Mouse (Mus musculus) heart, embryonic 13.5 days (tissue): ENCODE measurements around the gene Fto. TPM values are rescaled to one million over a fixed set of nuclear protein-coding genes. Genes with fewer than 3 reads are reported as not detected.

Experiments
- ATAC-seq: fragments of 200-750 bp; cut with Nextera tagmentation; 2 replicates; pipeline ENCODE4 v1.8.0; 2017; ENCODE audit warnings: moderate TSS enrichment; ENCODE audit not compliant: insufficient number of reproducible peaks, low FRiP score, low TSS enrichment; ENCODE audit errors: extremely low read depth
- H3K27ac ChIP-seq: fragments of 300-500 bp; sonication (generic); replicated peaks from 2 replicates; pipeline ENCODE4 v1.5.1; 2015; ENCODE audit warnings: moderate library complexity, mild to moderate bottlenecking, inconsistent platforms
- H3K27me3 ChIP-seq: fragments of 300-500 bp; sonication (generic); replicated peaks from 2 replicates; pipeline ENCODE4 v1.6.1; 2015; ENCODE audit warnings: mild to moderate bottlenecking, inconsistent platforms
- H3K36me3 ChIP-seq: fragments of 300-500 bp; sonication (generic); 2 replicates; pipeline ENCODE4 v1.6.1; 2015; ENCODE audit warnings: mild to moderate bottlenecking, inconsistent platforms
- H3K4me1 ChIP-seq: fragments of 300-500 bp; sonication (generic); 2 replicates; pipeline ENCODE4 v1.6.1; 2015; ENCODE audit warnings: inconsistent platforms
- H3K4me2 ChIP-seq: fragments of 300-500 bp; sonication (generic); 2 replicates; pipeline ENCODE4 v1.6.1; 2015; ENCODE audit warnings: inconsistent platforms, mild to moderate bottlenecking, moderate library complexity
- H3K4me3 ChIP-seq: fragments of 300-500 bp; sonication (generic); 2 replicates; pipeline ENCODE4 v1.5.1; 2015; ENCODE audit warnings: moderate library complexity, mild to moderate bottlenecking, inconsistent platforms
- H3K9ac ChIP-seq: fragments of 300-500 bp; sonication (generic); 2 replicates; pipeline ENCODE4 v1.6.1; 2015; ENCODE audit warnings: inconsistent platforms, mild to moderate bottlenecking, moderate library complexity
- H3K9me3 ChIP-seq: fragments of 300-500 bp; sonication (generic); 2 replicates; pipeline ENCODE4 v1.6.1; 2016; ENCODE audit warnings: inconsistent platforms
- WGBS: fragments of 180-500 bp; shearing (Covaris S2); methylation state at CpG from one replicate; pipeline ENCODE4 v1.1.7; 2015; ENCODE audit warnings: mixed read lengths; 5-methylcytosine and 5-hydroxymethylcytosine counted together
- polyA plus RNA-seq: library from polyadenylated mRNA; unstranded; fragments of >200 nt; fragmentation: Nextera tagmentation; extraction: Ambion mirVana; gene quantifications from 2 replicates; pipeline ENCODE4 v1.2.1, GENCODE M21; 2015

The Fto gene
- polyA plus RNA-seq, 1 experiment from 2014 or later: 64.3 TPM

DNA sequence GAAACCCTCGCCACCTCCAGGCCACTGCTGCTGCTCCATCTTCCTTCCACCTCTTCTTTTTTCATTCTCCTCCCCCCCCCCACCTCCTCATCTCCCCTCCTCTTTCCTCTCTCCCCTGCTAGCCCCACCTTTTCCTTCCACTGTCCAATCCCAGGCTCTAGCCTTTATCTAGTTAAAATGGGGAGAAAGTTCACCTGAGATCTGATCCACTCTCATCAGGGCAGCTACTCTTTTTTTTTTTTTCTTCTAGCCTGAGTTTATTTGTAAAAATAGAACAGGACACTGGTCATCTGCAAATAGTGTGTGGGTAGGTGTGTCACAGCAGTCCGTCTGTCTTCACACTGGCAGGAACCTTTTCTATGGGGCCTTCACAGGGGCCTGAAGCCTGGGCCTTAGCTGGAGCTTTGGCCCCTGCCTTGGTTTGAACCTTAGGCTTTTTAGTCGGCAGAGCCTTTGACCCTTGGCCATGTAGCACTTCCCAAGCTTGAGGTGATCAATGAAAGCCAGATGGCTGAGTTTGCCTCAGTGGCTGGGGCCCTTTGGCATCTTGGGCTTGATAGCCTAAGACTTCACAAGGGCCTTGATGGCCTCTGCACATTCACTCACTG, 117.1 kb downstream of the Fto start:
- ATAC-seq: no peak
- 86% methylated on average over 3 of the region's 3 CpGs for WGBS

DNA sequence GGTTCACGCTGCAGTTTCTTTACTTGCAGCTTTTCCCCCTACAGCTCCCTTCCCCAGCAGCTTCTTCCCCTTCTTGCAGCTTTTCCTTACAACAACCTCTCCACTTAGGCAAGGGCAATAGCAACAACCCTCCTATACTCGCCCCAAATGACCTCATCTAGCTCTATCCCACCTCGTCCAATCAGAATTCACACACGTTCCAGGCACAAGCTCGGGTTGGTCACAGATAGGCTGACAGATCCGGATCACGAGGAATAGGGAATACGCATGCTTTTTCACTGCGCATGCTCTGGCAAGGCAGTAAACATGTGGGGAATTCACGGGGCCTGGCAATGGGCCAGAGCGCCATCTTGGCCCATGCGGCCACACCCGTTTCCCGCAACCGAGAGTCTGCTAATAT, 122.7 kb downstream of the Fto start:
- no peak overlapping the region for H3K4me2 ChIP-seq
- no peaks in the 10 kb centered on the region for H3K27me3 ChIP-seq
- no peak overlapping the region for H3K27ac ChIP-seq
- H3K9ac ChIP-seq: no peak overlapping the region
- no peaks in the 10 kb centered on the region for H3K4me1 ChIP-seq
- peaks cover 5% of the 10 kb centered on the region; the same call in 1 of the 2 replicates for H3K9me3 ChIP-seq
- no peak for ATAC-seq
- H3K36me3 ChIP-seq: peaks cover 15% of the 10 kb centered on the region
- no peak overlapping the region for H3K4me3 ChIP-seq
- WGBS: 94% methylated on average over 15 of the region's 15 CpGs

More for the DNA sequence above, 117.1 kb downstream of the Fto start:
- Histone ChIP-seq H3K9me3 (0 out of 2 replicates have a peak, but pooled peaks cover 3% of the 10 kb centered on the region), H3K27ac (no peak overlapping the region), H3K4me1 (peaks cover 1% of the 10 kb centered on the region; the same call in 1 of the 2 replicates), H3K27me3 (no peaks in the 10 kb centered on the region), H3K36me3 (peaks cover 13% of the 10 kb centered on the region; the same call in 1 of the 2 replicates), H3K4me2 (no peak overlapping the region), H3K9ac (no peak overlapping the region), H3K4me3 (no peak overlapping the region)

- H3K9me3 ChIP-seq: no peaks in the 10 kb centered on the region
- peaks cover 14% of the 10 kb centered on the region for H3K36me3 ChIP-seq
- WGBS: 67% methylated on average over 4 of the region's 4 CpGs
- H3K4me2 ChIP-seq: no peak overlapping the region
- no peak overlapping the region for H3K9ac ChIP-seq
- no peak for ATAC-seq
- H3K27ac ChIP-seq: no peak overlapping the region
- H3K4me1 ChIP-seq: peaks cover 9% of the 10 kb centered on the region; the same call in 1 of the 2 replicates
- H3K4me3 ChIP-seq: no peak overlapping the region
- no peaks in the 10 kb centered on the region for H3K27me3 ChIP-seq
These were observed 130.6 kb downstream of the Fto start for GRCm38 (mm10) chr8:91443911-91444310.

GRCm38 (mm10) chr8:91444636-91445410, 131.5 kb downstream of the Fto start:
- peaks cover 14% of the 10 kb centered on the region for H3K36me3 ChIP-seq
- 79% methylated on average over 11 of the region's 11 CpGs for WGBS
- H3K27ac ChIP-seq: no peak overlapping the region
- no peak overlapping the region for H3K9ac ChIP-seq
- H3K4me2 ChIP-seq: no peak overlapping the region
- ATAC-seq: no peak
- H3K4me1 ChIP-seq: peaks cover 9% of the 10 kb centered on the region; the same call in 1 of the 2 replicates
- no peaks in the 10 kb centered on the region for H3K27me3 ChIP-seq
- no peak overlapping the region for H3K4me3 ChIP-seq
- H3K9me3 ChIP-seq: no peaks in the 10 kb centered on the region

GRCm38 (mm10) chr8:91445516-91445915, 132.2 kb downstream of the Fto start:
- Histone ChIP-seq H3K27ac (no peak overlapping the region), H3K4me2 (no peak overlapping the region), H3K27me3 (no peaks in the 10 kb centered on the region), H3K9me3 (no peaks in the 10 kb centered on the region), H3K4me1 (peaks cover 9% of the 10 kb centered on the region; the same call in 1 of the 2 replicates), H3K4me3 (no peak overlapping the region), H3K36me3 (peaks cover 14% of the 10 kb centered on the region), H3K9ac (no peak overlapping the region)
- WGBS: 79% methylated on average over 10 of the region's 10 CpGs
- ATAC-seq: no peak

DNA sequence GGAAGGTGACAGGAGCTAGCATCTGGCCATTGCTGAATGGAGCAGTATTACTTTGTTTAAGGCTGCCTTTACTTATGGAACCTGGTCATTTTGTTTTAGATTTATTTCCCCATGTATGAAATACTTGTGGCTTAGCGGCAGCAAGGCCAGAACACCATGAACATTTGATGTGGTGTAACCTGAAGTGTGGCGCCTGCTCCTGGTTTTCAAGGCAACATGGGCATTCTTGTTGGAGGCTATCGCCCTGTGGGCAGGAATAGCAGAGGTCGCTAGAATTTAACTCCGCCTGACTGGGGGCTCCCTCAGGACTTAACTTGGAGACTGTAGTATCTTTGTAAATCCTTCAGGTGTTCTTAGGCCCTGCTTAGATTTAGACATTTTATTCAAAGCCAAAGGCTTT, 132.7 kb downstream of the Fto start:
- 88% methylated on average over 5 of the region's 5 CpGs for WGBS
- peaks cover 14% of the 10 kb centered on the region for H3K36me3 ChIP-seq
- H3K27ac ChIP-seq: no peak overlapping the region
- no peak overlapping the region for H3K4me2 ChIP-seq
- no peaks in the 10 kb centered on the region for H3K27me3 ChIP-seq
- no peaks in the 10 kb centered on the region for H3K9me3 ChIP-seq
- no peak for ATAC-seq
- no peak overlapping the region for H3K4me3 ChIP-seq
- H3K9ac ChIP-seq: no peak overlapping the region
- peaks cover 9% of the 10 kb centered on the region; the same call in 1 of the 2 replicates for H3K4me1 ChIP-seq

- Histone ChIP-seq H3K4me3 (no peak overlapping the region), H3K27me3 (no peaks in the 10 kb centered on the region), H3K9ac (no peak overlapping the region), H3K36me3 (no peaks in the 10 kb centered on the region; the same call in 1 of the 2 replicates), H3K9me3 (no peaks in the 10 kb centered on the region), H3K27ac (no peak overlapping the region), H3K4me1 (peaks cover 11% of the 10 kb centered on the region; the same call in 1 of the 2 replicates), H3K4me2 (no peak overlapping the region)
- no peak for ATAC-seq
- 85% methylated on average over 7 of the region's 7 CpGs for WGBS
These were observed 135.5 kb downstream of the Fto start for GRCm38 (mm10) chr8:91448667-91449329.

DNA sequence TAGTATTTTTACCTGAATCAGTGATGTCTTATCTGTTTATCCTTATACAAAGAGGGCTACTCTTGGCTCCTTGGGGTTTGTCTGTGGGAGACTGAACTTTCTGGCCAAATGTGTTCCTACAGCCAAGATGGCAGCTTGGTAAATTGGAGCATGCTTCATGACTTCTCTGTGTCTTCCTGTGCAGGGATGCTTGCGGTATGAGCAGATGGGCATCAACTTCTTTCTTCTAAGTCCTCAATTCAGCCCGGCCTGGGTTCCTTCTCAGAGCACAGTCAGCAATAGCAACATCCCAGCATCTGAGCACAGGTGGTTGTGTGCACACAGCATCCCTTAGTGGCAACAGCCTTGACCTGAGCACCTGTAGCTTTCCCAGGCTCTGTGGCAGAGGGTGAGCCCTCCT, 141.6 kb downstream of the Fto start:
- peaks cover 2% of the 10 kb centered on the region; the same call in 1 of the 2 replicates for H3K4me1 ChIP-seq
- no peaks in the 10 kb centered on the region for H3K27me3 ChIP-seq
- WGBS: 90% methylated on average over 2 of the region's 2 CpGs
- no peak overlapping the region for H3K9ac ChIP-seq
- H3K9me3 ChIP-seq: no peaks in the 10 kb centered on the region
- no peak for ATAC-seq
- H3K36me3 ChIP-seq: no peaks in the 10 kb centered on the region
- H3K4me3 ChIP-seq: no peak overlapping the region
- H3K4me2 ChIP-seq: no peak overlapping the region
- no peak overlapping the region for H3K27ac ChIP-seq

- Histone ChIP-seq H3K9ac (no peak overlapping the region), H3K27me3 (no peaks in the 10 kb centered on the region), H3K36me3 (no peaks in the 10 kb centered on the region), H3K4me1 (peaks cover 2% of the 10 kb centered on the region; the same call in 1 of the 2 replicates), H3K4me3 (no peak overlapping the region), H3K9me3 (no peaks in the 10 kb centered on the region), H3K27ac (no peak overlapping the region), H3K4me2 (no peak overlapping the region)
- ATAC-seq: no peak
- WGBS: 85% methylated on average over 5 of the region's 5 CpGs
These were observed 142.3 kb downstream of the Fto start for GRCm38 (mm10) chr8:91455591-91455990.

DNA sequence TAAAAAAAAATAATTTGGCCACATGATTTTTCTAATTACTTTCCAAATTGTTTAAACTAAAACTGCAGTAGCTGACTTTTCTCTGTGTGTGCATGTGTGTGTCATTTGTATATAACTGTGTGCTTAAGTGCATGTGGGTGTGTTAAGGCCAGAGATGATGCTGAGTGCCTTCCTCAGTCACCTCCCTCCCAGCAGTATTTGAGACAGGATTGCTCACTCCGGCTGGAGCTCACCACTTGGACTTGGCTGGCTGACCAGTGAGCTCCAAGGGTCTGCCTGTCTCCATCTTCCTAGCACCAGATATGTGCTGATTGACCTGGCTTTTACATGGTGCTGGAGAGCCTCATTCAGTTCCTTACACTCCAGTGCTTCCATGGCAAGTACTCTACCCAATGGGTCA, 144.7 kb downstream of the Fto start:
- H3K36me3 ChIP-seq: no peaks in the 10 kb centered on the region
- H3K4me1 ChIP-seq: peaks cover 5% of the 10 kb centered on the region; the same call in 1 of the 2 replicates
- ATAC-seq: no peak
- WGBS: 63% methylated on average over 1 of the region's 1 CpGs
- no peak overlapping the region for H3K27ac ChIP-seq
- H3K4me2 ChIP-seq: no peak overlapping the region
- H3K9ac ChIP-seq: no peak overlapping the region
- H3K4me3 ChIP-seq: no peak overlapping the region
- no peaks in the 10 kb centered on the region for H3K9me3 ChIP-seq
- H3K27me3 ChIP-seq: no peaks in the 10 kb centered on the region

GRCm38 (mm10) chr8:91460965-91461364, 147.6 kb downstream of the Fto start:
- Histone ChIP-seq H3K4me1 (0 out of 2 replicates have a peak, but pooled peaks cover 5% of the 10 kb centered on the region), H3K36me3 (no peaks in the 10 kb centered on the region), H3K9me3 (no peaks in the 10 kb centered on the region), H3K9ac (no peak overlapping the region), H3K4me3 (no peak overlapping the region), H3K27me3 (no peaks in the 10 kb centered on the region), H3K4me2 (no peak overlapping the region), H3K27ac (no peak overlapping the region)
- 40% methylated on average over 6 of the region's 6 CpGs for WGBS
- no peak for ATAC-seq
